Mouse (Mus musculus): ENCODE data around the gene Cand1.

Gene Cand1

DNA sequence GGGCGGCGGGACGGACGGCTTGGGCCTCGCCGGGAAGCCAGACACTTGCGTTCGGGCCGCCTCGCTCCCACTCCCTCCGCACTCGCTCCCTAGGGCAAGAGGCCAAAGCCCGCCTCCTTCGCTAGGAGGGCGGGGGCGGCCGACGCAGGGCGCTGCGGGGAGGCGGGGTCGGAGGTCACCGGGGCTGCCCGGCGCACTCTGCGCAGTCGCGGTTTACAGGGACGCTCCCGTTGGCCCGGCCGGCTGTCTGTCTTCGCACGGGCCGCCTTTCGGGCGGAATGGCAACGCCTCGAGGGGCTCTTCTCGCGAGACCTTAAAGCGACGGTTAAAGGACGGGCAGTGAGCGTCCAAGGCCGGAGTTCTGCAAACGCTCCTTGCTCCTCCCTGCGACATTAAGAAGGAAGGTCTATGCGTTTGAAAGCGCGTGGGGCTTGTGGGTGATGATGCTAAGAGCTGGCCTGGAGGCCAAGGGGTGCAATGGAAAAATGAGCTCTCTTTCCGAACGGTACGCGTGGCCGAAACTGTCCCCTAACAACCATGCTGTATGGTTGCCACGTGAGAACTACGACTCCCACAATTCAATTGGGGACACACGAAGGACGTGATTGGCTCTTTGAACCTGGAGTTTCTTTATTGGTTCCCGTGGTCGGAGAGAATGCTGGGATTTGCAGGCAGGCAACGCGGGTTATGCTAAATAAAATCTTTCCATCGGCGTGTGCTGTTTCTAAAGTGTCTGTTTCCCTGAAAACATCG is at the start of gene Cand1:
Cand1 (minus strand) TSS at position 87 of the 753 bp plus-strand sequence.
- DNase-seq (ENCODE audit: low spot score in 2 of 2): peak; percentile 99 to 100

DNA sequence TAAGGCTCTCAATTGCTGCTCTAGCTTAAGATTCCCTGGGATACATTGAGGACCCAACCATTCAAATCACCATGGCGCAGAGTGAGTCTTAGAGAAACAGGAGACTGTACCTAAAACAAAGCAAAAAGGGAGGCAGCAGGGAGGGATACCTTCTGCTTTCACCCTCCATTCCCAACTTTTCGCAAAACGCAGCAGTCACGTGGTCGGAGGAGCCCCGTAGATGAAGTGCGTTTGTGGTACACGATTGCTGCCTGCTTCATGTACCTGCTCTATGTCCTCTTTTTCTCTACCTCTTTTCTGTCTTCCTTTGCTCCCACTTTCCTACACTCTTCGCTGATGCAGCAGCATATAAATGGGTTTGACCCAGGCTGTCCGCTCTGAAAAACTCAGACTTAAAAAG is 39.0 kb upstream of the Cand1 start:
- DNase-seq (ENCODE audit: low spot score in 2 of 2): no peak

DNA sequence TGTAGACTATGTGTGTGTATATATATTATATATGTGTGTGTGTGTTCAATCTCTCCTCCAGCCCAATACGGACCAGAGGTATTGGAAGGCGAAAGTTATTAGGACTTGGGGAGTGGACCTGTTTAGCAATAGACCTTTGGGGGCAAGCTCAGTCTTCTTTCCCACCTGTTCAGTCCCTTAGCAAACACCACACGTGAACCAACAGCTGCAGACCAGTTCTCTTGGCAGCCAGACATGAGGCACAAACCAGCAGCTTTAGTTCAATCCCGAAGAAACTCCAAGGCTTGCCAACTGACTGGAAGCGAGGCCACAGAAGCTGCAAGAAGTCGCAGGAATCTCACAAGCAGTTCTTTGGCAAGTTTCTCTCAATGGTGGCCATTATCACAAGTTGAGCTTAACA is 34.5 kb upstream of the Cand1 start:
- no peak for DNase-seq (ENCODE audit: low spot score in 2 of 2)

DNA sequence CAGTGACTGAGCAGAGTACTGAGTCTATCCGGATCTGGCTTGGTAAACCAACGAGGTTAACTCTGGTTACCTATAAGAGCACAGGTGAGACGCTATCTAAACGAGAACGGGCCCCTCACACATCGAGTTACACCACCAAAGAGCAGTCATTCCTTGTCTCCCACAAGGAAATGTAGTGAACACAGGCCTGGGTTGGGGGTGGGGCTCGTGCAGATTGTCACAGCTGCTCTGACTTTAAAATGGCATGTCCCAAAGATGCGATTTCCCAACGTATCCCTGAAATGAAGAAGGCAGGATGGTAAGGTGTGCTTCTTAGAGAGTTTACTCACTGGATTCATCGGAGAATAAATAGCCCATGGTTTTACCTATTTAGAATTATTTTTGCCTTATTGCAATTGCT is 32.7 kb upstream of the Cand1 start:
- no peak for DNase-seq (ENCODE audit: low spot score in 2 of 2)

DNA sequence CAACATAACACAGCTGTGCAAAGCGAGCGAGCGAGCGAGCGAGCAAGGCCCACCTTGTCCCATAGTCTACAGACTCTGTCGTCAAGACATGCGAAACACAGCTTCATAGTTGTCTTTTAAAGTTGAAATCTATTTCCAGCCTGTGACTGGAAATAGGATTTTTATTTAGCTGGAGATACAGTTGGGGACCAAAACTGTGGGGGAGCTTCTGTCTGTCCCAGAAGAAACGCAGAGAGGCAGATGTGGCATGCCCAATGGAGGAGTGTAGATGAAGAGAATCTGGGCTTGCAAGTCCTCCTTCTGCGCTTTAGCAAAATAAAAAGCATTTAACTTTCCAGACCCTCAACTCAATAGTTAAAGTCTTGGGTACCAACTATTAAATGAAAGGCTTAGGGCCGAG is 32.1 kb upstream of the Cand1 start:
- DNase-seq (ENCODE audit: low spot score in 2 of 2): no peak

DNA sequence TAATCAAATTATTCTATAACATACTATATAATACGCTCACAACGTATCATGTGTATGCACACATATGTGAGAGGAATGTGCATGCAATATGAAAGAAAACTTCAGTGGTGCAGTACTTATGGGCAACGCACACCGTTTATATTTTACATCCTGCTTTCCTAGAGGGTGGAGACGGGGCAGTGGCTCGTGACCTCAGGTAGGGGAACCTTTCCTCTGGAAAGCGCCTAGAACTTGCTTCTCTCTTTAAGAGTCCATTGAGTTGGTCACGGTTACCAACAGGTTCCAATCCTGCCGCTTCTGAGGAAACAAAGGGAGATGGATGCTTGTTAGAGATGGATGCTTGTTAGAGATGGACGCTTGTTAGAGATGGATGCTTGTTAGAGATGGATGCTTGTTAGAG is 31.2 kb upstream of the Cand1 start:
- DNase-seq (ENCODE audit: low spot score in 2 of 2): no peak

DNA sequence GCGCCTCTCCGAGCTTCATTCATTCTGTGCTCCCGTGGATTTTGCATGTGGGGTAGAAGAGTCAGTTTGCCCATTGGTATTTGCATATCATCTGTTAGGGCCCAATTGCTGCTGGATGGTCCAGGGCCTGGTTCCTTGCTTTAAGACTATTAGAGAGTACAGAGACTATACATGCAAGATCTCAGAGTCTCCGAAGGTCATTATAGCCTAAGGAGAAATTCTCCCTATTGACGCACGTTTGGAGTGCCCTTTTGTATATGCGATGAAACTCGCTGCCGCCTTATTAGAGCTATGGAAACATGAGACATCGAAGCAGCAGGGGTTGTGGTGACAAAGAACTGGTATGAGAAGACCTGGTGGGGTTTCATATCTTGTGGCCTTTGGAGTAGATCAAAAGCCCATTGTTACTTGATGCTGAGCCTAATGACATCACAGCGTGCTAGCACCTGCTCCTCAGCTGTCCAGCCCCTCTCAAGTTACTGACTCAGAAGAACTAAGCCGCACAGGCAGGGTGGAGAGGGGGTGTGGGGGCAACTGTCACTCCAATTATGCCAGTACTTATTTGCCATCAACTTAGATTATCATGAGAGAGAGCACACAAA is 30.6 kb upstream of the Cand1 start:
- no peak for DNase-seq (ENCODE audit: low spot score in 2 of 2)

DNA sequence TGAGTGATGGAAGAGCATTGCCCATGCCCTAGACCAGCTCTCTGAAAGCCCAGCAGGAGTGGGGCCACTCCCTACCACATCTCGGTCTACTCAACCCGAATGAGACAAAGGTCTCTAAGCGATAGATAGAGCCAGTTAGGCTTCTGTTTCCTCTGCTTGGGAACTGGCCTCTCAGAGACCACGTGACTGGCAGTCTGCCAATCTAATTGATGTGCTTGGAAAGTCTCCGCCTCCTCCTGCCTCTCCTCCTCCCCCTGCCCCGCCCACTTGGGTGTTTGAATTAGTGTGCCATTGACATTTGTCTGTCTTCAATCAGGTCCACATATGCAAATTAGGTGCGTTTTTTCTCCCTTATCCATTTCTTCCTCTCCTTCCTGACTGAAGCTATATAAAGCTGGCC is 24.9 kb upstream of the Cand1 start:
- DNase-seq (ENCODE audit: low spot score in 2 of 2): no peak

DNA sequence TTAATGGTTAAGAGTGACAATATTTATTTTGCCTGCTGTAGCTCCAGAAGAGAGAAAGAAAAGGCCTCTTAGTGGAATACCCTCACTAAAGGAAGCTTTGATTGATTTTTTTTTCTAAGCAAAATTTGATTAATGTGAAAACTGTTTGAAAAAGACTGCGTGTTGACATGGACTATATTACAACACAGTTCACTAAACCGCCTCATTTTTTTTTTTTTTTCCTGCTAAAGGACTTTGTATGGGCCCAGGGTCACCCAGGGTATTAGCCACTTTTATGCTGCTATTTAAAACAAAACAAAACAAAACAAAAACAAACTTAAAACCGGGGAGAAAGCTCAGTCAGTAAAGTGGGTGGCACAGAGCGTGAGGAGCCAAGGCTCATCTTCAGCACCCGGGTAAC is 23.0 kb upstream of the Cand1 start:
- no peak for DNase-seq (ENCODE audit: low spot score in 2 of 2)

DNA sequence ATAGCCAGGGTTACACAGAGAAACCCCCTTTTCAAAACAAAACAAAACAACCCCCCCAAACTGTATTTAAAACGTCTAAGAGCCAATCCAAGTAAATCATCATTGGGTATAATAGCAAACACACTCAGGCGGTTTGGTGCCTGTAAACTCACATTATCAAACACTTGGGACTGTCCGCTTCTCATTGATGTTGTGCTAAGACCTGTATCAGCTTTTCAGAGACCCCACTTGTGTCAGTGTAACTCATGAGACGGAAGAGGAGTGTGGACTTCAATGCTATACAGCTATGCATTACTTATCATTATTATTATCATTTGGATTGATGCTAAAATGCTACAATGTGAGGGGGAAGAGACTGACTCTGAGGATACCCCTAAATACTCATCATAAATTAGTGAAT is 18.0 kb upstream of the Cand1 start:
- DNase-seq (ENCODE audit: low spot score in 2 of 2): no peak

DNA sequence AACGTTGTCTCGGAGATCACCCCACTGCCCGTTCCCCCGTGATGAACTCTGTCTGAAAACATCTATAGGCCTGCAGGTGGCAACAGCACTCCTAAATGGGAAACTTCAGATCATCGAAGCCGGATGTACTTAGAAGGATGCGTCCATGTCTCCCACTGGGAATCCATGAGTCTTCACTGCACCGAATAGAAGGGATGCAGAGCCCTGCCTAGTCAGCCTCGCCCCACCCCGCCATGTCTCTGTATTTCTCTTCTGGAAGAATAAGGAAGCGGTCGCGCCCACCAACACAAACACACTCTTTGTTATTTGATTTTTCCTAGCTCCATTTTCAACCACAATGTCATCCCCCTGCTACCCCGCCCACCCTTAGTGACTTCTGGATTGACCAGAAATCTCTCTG is 4.3 kb upstream of the Cand1 start:
- no peak for DNase-seq (ENCODE audit: low spot score in 2 of 2)

DNA sequence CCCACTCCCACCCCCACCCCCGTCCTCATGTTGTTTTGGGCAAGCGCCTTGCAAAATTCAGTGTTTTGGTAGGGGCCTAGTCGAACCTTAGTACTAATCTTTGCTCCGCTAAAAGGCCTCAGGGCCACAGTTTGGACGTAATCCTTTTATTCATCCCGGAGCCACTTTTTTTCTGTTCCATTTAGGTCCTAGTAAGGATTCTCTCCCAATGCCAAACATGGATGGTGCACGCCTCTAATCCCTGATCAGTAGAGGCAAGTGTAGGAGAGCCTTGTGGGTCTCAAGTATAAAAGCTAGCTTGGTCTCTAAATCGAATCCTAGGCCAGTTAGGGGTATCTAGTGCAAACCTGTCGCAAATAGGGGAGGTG is 851 bp upstream of the Cand1 start:
- DNase-seq (ENCODE audit: low spot score in 2 of 2): no peak

DNA sequence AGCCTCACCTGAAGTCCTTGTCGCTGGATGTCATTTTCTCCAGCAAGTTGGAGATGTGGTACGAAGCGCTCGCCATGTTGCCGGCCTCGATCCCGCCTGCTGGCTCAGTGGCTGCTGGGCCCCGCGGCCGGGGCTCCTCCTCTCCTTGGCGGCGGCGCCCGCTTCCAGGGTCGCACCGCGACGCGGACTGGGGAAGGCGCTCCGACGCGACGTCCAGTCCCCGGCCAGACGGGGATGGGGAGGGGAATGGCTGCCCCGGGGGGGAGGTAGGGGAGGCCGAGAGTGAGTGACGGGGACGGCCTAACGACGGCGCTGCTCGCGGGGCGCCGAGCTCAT is 254 bp downstream of the Cand1 start:
- DNase-seq (ENCODE audit: low spot score in 2 of 2): no peak

DNA sequence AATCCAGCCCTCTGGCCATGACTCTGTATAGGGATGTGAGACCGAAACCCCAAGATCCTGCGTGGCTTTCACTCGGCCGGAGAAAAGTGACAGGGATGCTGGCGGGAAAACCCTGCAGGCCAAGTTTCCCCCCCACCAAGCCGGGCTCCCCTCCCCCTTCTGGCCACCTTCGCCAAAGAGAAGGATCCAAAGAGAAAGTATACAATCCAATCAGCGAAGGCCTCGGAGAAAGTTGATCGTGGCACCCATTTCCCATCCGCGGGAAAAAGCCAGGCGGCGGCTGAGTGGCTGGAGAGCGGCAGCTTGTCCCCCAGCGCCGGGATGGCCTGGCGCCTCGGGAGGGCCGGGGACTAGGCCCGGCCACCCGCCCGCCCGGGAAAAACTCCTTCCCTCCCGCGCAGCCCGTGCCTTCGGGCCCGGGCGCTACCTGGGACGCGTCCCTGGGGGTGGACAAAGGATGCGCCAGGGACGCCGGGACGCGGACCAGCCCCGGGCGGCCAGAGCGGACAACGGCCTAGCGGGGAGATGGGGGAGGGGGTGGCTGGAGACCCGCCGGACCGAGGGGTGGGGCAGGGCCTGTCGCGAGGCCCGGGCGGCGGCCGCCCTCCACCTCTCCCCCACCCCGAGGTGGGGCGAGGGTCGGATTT is 747 bp downstream of the Cand1 start:
- peak; percentile 32 to 57 for DNase-seq (ENCODE audit: low spot score in 2 of 2)

DNA sequence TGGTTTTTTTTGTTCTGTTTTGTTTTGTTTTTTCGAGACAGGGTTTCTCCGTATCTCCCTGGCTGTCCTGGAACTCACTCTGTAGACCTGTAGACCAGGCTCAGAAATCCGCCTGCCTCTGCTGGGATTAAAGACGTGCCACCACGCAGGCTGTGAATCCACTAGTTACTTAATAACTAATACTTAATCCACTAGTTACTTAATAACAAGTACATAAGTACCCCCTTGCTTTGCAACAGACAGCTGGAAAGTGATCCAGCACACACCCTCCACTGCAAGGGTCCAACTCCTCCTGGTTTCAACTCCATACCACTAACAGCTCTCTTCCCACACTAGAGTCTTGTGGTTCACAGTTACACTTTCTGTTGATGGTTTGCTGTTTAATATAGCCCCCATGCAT is 8.3 kb downstream of the Cand1 start:
- DNase-seq (ENCODE audit: low spot score in 2 of 2): no peak

DNA sequence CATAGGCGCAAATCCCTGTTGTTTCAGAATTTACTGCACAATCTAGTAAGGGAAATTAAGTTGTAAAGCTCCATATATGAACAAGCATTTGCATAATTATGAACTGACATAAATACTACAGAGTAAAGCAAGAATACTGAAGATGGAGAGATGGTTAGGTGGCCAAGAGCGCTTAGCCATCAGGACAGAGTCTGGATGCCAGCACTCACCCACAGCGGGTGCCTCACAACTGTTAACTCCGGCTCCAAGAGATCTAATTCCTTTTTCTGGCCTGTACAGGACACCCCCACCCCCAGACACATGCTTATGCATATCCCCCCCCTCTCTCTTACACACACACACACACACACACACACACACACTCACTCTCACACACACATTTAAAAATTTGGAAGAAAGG is 9.2 kb downstream of the Cand1 start:
- no peak for DNase-seq (ENCODE audit: low spot score in 2 of 2)

DNA sequence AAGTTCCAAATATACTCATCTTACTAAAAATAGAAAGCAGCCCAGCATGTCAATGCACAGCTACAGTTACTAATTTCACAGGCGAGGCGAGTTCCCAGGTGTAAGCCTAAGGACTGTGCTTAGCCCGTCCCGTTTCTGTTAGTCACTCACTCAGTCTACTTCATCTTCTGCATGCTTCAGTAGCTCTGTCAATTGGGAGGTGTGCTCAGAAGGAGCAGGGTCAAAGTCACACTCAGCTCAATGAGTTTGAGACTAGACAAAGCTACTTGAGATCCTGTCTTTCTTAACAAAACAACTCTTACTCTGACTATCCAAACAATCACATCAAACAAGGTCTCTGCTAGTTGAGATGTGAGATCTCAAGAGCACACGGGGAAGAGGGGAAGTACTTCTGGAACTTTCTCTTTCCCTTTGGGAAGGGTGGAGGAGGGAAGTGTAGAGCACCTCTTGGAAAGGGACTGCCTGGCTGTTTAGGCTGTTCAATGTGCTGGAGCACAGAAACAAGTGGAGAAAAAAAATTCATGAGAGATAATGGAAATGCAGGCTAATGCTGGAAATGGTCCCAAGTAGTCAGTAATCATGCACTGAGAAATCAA is 9.7 kb downstream of the Cand1 start:
- no peak for DNase-seq (ENCODE audit: low spot score in 2 of 2)

DNA sequence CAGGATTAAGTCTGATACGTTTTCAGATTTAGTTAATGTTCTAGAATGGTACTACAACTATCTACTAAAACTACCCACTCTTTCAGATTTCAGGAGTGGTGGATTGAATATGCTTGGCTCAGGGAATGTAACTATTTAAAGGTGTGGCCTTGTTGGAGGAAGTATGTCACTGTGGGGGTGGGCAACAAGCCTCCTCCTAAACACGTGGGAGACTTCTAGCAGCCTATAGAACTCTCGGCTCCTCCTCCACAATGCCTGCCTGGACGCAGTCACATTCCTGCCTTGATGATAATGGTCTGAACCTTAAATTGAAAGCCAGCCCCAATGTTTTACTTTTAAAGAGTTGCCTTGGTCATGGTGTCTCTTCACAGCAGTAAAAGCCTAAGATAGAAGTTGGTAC is 16.2 kb downstream of the Cand1 start:
- DNase-seq (ENCODE audit: low spot score in 2 of 2): no peak

DNA sequence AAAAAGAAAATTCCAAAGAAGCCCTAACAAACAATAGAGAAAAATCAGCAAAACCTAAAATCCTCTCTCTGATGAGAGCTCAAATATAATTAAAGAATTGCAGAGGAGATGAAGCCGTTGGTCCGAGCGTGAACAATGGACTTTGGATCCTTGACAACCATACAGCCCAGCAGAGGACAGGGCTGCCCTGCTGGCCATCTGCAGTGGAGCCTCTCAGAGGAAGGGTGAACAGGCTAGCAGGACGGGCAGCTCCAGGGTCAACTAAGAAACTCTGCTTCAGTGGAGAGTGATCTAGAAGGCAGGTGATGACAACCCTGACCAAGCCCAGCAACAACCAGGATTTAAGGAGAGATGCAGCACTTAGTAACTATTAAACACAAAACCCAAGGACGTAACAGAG is 18.2 kb downstream of the Cand1 start:
- no peak for DNase-seq (ENCODE audit: low spot score in 2 of 2)

DNA sequence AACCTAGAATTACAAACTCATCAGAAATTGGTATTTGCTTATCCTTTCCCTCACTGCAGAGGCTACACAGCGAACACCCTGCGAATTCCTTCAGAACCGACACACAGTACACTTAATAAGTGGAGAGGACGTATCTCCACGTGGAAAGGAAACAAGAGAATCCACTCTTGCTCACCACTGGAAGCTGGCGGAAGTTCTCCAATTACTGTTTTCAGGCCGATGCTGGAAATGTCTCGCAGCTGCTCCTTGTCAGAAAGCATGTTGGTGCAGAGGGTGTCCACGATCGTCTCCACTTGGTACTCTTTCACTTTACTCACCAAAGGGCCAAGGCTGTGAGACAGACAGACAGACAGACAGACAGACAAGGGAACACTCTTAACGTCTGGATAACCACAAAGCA is 20.4 kb downstream of the Cand1 start:
- DNase-seq (ENCODE audit: low spot score in 2 of 2): no peak

DNA sequence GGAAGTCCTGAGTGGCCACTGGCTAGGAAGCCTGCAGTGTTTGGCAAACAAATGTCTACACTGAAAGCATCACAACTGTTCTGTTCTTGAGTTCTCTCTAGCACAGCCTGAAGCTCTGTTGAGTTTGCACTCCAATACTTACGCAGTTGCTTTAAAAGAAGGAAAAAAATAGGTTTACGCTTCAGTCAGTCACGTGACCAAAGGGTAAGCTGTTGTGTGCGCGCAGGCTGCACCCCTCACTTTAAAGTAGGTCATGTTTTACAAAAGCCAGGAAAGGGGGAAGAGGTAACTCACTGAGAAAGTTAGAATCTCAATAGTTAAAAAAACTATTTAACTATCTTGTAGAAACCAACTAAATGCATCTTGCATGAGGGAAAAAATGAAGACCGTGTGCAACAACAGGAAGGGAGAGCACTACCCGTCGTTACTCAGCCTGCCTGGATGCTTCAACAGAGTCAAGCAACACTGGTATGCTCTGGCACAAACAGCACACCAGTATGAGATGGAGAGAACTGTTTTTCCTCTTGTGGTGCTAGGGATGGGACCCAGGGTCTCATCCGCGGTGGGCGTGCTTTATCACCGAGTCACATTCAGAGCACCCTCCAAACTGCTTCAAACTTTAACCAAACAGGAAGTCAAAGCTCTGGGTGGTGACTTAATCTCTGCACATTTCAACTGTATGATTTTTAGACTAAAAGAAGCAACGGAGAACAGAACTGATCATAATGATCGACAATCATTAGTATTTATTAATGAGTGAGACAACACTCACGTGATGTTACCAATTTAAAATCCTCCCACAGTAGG is 21.4 kb downstream of the Cand1 start:
- DNase-seq (ENCODE audit: low spot score in 2 of 2): no peak

DNA sequence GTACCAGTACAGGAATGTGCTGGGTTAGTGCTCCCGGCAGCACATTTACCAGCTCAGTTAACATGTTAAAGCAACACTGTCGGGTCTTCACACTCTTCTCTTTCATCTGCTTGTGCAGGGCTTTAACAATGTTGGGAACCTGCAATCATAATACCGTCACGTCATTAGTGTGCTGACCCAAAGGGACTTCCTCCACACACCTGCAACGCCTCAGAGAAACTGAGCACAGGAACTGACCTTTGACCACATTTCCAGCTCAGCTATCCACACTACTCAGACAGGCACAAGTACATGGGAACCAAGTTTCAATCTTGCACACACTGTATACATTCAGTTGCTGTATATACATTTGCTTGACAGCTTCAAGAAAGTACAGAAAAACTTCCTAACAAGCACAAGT is 27.4 kb downstream of the Cand1 start:
- no peak for DNase-seq (ENCODE audit: low spot score in 2 of 2)
